Mouse (Mus musculus): ENCODE data around the gene Ccdc12. TPM values are rescaled to one million over a fixed set of nuclear protein-coding genes. Genes with fewer than 3 reads are reported as not detected.
A peak's percentile ranks its signal among the peaks of the same experiment; 100 is the strongest.

The Ccdc12 gene
- polyA plus RNA-seq, 1 experiment from 2014 or later = 106 TPM

- no peak overlapping the region for H3K4me2 ChIP-seq (replicated peaks)
- no peak overlapping the region for H3K27ac ChIP-seq
- peak; percentile 68 for ATAC-seq (ENCODE audit: low FRiP score, low read depth)
- H3K9ac ChIP-seq = peak overlapping the region; percentile 13; the same call in 1 of the 2 replicates
- no peaks in the 10 kb centered on the region for H3K9me3 ChIP-seq
- no peak overlapping the region for H3K4me3 ChIP-seq
- peaks cover 6% of the 10 kb centered on the region for H3K4me1 ChIP-seq
- H3K27me3 ChIP-seq = no peaks in the 10 kb centered on the region
- WGBS = 28% methylated on average over 4 of the region's 4 CpGs
- H3K36me3 ChIP-seq = peaks cover 39% of the 10 kb centered on the region
These were observed 60.5 kb downstream of the Ccdc12 start for GRCm38 (mm10) chr9:110716775-110717174.

GRCm38 (mm10) chr9:110718071-110718470 is 61.8 kb downstream of the Ccdc12 start:
- peaks cover 38% of the 10 kb centered on the region for H3K36me3 ChIP-seq
- no peak overlapping the region for H3K4me3 ChIP-seq
- peaks cover 6% of the 10 kb centered on the region for H3K4me1 ChIP-seq
- H3K27ac ChIP-seq = no peak overlapping the region
- WGBS = 82% methylated on average over 6 of the region's 6 CpGs
- H3K9me3 ChIP-seq = no peaks in the 10 kb centered on the region
- H3K4me2 ChIP-seq (replicated peaks) = no peak overlapping the region
- no peak for ATAC-seq (ENCODE audit: low FRiP score, low read depth)
- no peaks in the 10 kb centered on the region for H3K27me3 ChIP-seq
- H3K9ac ChIP-seq = no peak overlapping the region

- Histone ChIP-seq H3K9ac (no peak overlapping the region), H3K4me3 (no peak overlapping the region), H3K36me3 (peaks cover 44% of the 10 kb centered on the region), H3K4me2 (replicated peaks) (no peak overlapping the region), H3K27ac (no peak overlapping the region), H3K27me3 (no peaks in the 10 kb centered on the region), H3K9me3 (no peaks in the 10 kb centered on the region), H3K4me1 (peaks cover 6% of the 10 kb centered on the region)
- 83% methylated on average over 3 of the region's 3 CpGs for WGBS
- no peak for ATAC-seq (ENCODE audit: low FRiP score, low read depth)
These were observed 62.5 kb downstream of the Ccdc12 start for GRCm38 (mm10) chr9:110718810-110719209.

DNA sequence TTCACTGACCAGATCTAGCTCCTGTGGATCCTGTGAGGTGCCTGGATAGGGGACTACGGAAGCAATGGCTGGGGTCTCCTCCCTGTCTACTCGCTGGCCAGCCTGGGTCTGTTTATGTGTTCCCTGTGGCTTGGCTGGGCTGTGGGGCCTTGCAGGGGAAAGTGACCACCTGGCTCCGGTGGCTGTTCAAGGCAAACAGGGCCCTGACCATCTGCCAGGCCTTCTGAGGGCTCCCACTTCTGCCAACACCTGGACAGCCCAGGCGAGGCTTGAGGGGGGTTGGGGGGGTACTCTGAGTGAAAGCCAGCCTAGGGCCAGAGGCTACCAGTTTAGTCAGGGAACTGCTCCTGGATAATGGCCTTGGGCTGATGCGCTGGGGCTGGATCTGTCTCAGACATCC is 63.7 kb downstream of the Ccdc12 start:
- Histone ChIP-seq H3K27ac (no peak overlapping the region), H3K9ac (peak overlapping the region; percentile 36; the same call in 1 of the 2 replicates), H3K36me3 (peaks cover 44% of the 10 kb centered on the region), H3K4me1 (peaks cover 11% of the 10 kb centered on the region), H3K27me3 (0 out of 2 replicates have a peak, but pooled peaks cover under 1% of the 10 kb centered on the region), H3K4me2 (replicated peaks) (no peak overlapping the region), H3K9me3 (no peaks in the 10 kb centered on the region), H3K4me3 (no peak overlapping the region)
- ATAC-seq (ENCODE audit: low FRiP score, low read depth) = no peak
- WGBS = 43% methylated on average over 5 of the region's 5 CpGs

DNA sequence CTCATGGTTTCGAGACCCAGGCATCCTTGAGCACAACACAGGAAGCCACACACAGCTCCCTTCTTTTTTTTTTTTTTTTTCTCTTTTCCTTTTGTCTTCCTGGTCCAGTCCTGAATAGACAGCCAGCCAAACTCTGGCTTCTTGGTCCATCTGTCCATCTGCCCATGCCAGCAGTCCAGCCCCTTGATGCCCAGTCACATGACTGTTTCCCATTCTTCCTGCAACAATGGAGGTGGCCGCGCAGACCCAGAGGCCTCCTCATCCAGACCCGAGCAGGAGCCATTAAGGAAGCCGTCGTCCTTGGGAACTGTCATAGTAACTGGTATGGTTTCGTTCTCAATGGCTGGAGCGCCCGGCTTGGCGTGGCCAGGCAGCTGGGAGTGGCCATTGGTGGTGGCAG is 65.8 kb downstream of the Ccdc12 start:
- peaks cover 61% of the 10 kb centered on the region for H3K36me3 ChIP-seq
- H3K4me3 ChIP-seq = no peak overlapping the region
- peaks cover 29% of the 10 kb centered on the region for H3K4me1 ChIP-seq
- H3K9ac ChIP-seq = no peak overlapping the region
- WGBS = 91% methylated on average over 10 of the region's 10 CpGs
- no peak overlapping the region for H3K4me2 ChIP-seq (replicated peaks)
- no peak overlapping the region; the same call in 1 of the 2 replicates for H3K27ac ChIP-seq
- ATAC-seq (ENCODE audit: low FRiP score, low read depth) = no peak
- H3K27me3 ChIP-seq = peaks cover 12% of the 10 kb centered on the region
- no peaks in the 10 kb centered on the region for H3K9me3 ChIP-seq

DNA sequence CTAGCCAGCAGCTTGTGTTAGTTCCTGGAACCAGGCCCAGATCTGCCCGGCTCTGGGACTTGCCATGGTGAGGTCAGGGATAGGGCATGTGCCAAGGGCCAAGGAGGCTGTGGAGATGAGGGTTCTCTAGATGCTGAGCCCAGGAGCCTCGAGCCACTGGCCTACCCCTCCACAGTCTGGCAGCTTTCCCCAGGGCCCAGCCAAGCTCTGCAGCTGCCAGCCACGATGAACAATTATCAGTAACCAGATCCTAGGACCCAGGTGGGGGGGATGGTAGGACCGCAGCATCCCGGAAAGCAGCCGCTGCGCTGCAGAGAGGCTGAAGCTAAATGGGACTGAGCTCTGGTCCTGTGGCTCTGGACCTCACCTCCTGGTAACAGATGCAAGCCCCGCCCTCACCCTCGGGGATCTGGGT is 69.4 kb downstream of the Ccdc12 start:
- peak overlapping the region; percentile 22; the same call in 1 of the 2 replicates for H3K27ac ChIP-seq
- peak; percentile 33; the same call in 1 of the 2 replicates for ATAC-seq (ENCODE audit: low FRiP score, low read depth)
- H3K4me2 ChIP-seq (replicated peaks) = 0 out of 2 replicates have a peak overlapping the region, but pooled peaks have one; percentile 4
- H3K9ac ChIP-seq = peak overlapping the region; percentile 13
- H3K4me1 ChIP-seq = peaks cover 45% of the 10 kb centered on the region
- H3K9me3 ChIP-seq = no peaks in the 10 kb centered on the region
- WGBS = 10% methylated on average over 9 of the region's 9 CpGs
- no peak overlapping the region for H3K4me3 ChIP-seq
- peaks cover 41% of the 10 kb centered on the region for H3K27me3 ChIP-seq
- peaks cover 97% of the 10 kb centered on the region for H3K36me3 ChIP-seq

- H3K36me3 ChIP-seq = peaks cover 95% of the 10 kb centered on the region
- no peak for ATAC-seq (ENCODE audit: low FRiP score, low read depth)
- peaks cover 42% of the 10 kb centered on the region for H3K27me3 ChIP-seq
- H3K4me2 ChIP-seq (replicated peaks) = peak overlapping the region; percentile 36
- no peaks in the 10 kb centered on the region for H3K9me3 ChIP-seq
- H3K9ac ChIP-seq = no peak overlapping the region
- WGBS = 24% methylated on average over 33 of the region's 33 CpGs
- H3K4me3 ChIP-seq = no peak overlapping the region; the same call in 1 of the 2 replicates
- H3K4me1 ChIP-seq = peaks cover 56% of the 10 kb centered on the region
- H3K27ac ChIP-seq = no peak overlapping the region
These were observed 70.6 kb downstream of the Ccdc12 start for GRCm38 (mm10) chr9:110726867-110727266.

GRCm38 (mm10) chr9:110729841-110730240 is 73.5 kb downstream of the Ccdc12 start:
- H3K36me3 ChIP-seq = peaks cover 66% of the 10 kb centered on the region
- no peak overlapping the region for H3K9ac ChIP-seq
- H3K4me1 ChIP-seq = peaks cover 83% of the 10 kb centered on the region
- no peaks in the 10 kb centered on the region for H3K9me3 ChIP-seq
- 20% methylated on average over 8 of the region's 8 CpGs for WGBS
- ATAC-seq (ENCODE audit: low FRiP score, low read depth) = no peak
- no peak overlapping the region for H3K4me2 ChIP-seq (replicated peaks)
- peaks cover 54% of the 10 kb centered on the region for H3K27me3 ChIP-seq
- H3K27ac ChIP-seq = no peak overlapping the region
- no peak overlapping the region for H3K4me3 ChIP-seq

DNA sequence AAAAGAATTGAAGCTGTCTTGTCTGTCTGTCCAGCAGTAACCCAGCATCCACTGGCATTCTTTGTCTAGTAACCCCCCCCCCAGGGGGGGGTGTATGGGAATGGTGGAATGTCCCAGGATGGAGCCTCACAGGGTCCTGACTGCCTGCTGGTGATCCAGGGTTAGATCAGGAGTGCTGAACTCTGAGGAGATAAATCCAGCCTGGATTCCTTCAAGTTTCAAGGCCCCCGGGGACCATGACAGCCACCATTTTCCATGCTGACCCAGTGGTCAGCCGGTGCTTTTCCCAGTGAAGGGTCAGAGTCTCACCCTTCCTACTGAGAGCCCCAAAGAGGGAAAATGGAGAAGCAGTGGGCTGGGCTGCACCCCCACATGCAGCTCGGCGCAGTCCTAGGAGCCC is 75.6 kb downstream of the Ccdc12 start:
- Histone ChIP-seq H3K4me3 (no peak overlapping the region), H3K36me3 (peaks cover 46% of the 10 kb centered on the region), H3K9me3 (no peaks in the 10 kb centered on the region), H3K4me2 (replicated peaks) (peak overlapping the region; percentile 75), H3K9ac (peak overlapping the region; percentile 2; the same call in 1 of the 2 replicates), H3K4me1 (peaks cover 83% of the 10 kb centered on the region), H3K27ac (no peak overlapping the region), H3K27me3 (peaks cover 55% of the 10 kb centered on the region)
- ATAC-seq (ENCODE audit: low FRiP score, low read depth) = no peak
- 61% methylated on average over 4 of the region's 4 CpGs for WGBS

DNA sequence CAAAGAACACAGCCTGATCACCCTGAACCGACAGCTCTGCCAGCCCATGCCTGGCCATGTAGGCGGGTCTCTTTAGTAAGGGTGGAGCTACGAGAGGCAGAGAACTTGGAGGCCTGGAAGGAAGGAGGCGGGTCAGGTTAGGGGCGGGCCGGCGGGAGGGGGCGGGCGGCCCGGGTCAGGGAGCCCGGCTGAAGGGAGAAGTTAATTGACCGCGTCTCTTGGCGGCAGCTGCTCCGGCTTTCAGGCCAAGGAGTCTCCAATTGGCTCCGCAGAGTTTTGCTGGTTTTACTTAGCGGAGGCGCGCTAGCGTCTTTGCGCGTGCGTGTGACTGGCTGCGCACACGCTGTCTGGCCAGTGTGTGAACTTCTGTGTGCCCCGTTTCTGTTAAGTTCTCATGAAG is 76.3 kb downstream of the Ccdc12 start:
- H3K4me3 ChIP-seq = peak overlapping the region; percentile 35
- H3K27ac ChIP-seq = peak overlapping the region; percentile 78
- peaks cover 48% of the 10 kb centered on the region for H3K27me3 ChIP-seq
- H3K9ac ChIP-seq = peak overlapping the region; percentile 56
- ATAC-seq (ENCODE audit: low FRiP score, low read depth) = peak; percentile 91
- H3K9me3 ChIP-seq = no peaks in the 10 kb centered on the region
- peaks cover 38% of the 10 kb centered on the region for H3K36me3 ChIP-seq
- H3K4me2 ChIP-seq (replicated peaks) = peak overlapping the region; percentile 75
- H3K4me1 ChIP-seq = peaks cover 83% of the 10 kb centered on the region
- WGBS = under 1% methylated on average over 26 of the region's 26 CpGs

DNA sequence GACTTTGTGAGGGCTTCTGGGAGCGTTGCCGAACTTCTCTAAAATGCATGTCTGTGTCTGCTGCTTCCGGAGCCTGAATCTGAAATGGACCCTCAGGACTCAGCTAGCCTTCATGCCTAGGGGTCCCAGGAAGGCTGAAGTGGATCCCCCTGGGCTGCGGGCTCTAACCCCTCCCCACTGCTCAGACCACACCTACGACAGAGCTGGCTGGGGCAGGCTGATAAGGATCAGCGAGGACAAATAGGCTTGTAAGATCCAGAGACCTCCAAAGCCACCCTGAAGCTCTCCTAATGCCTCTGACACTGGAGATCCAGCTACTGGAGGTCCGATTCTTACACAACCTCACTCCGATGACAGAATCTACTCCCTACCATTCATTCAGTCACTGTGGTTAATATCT is 76.8 kb downstream of the Ccdc12 start:
- Histone ChIP-seq H3K36me3 (peaks cover 35% of the 10 kb centered on the region), H3K4me3 (peak overlapping the region; percentile 35), H3K27me3 (peaks cover 43% of the 10 kb centered on the region), H3K9me3 (no peaks in the 10 kb centered on the region), H3K27ac (peak overlapping the region; percentile 78), H3K4me2 (replicated peaks) (peak overlapping the region; percentile 75), H3K9ac (peak overlapping the region; percentile 56; the same call in 1 of the 2 replicates), H3K4me1 (peaks cover 82% of the 10 kb centered on the region)
- no peak for ATAC-seq (ENCODE audit: low FRiP score, low read depth)
- 8% methylated on average over 8 of the region's 8 CpGs for WGBS

DNA sequence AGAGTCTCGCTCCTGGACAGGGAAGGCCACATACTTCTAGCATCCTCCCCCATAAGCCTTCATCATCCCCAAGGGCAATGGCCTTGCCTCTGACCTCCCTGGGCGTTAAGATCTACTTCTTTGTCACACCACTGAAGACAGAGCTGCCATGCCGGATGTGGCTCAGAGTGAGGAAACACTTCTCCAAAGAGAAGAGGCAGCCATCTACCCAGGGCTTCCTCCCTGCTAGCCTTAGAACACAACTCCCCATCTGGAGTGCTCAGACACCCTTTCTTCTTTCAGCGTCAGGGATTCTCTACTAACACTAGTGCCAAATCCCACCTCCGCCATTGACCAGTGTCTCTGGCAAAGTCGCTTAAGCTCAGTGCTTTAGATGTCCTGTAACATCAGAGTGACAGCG is 77.9 kb downstream of the Ccdc12 start:
- WGBS = 79% methylated on average over 7 of the region's 7 CpGs
- no peak overlapping the region for H3K9ac ChIP-seq
- no peak overlapping the region for H3K27ac ChIP-seq
- H3K36me3 ChIP-seq = peaks cover 35% of the 10 kb centered on the region
- H3K9me3 ChIP-seq = no peaks in the 10 kb centered on the region
- peaks cover 92% of the 10 kb centered on the region for H3K4me1 ChIP-seq
- no peak for ATAC-seq (ENCODE audit: low FRiP score, low read depth)
- H3K27me3 ChIP-seq = peaks cover 34% of the 10 kb centered on the region
- H3K4me2 ChIP-seq (replicated peaks) = peak overlapping the region; percentile 75
- no peak overlapping the region for H3K4me3 ChIP-seq

DNA sequence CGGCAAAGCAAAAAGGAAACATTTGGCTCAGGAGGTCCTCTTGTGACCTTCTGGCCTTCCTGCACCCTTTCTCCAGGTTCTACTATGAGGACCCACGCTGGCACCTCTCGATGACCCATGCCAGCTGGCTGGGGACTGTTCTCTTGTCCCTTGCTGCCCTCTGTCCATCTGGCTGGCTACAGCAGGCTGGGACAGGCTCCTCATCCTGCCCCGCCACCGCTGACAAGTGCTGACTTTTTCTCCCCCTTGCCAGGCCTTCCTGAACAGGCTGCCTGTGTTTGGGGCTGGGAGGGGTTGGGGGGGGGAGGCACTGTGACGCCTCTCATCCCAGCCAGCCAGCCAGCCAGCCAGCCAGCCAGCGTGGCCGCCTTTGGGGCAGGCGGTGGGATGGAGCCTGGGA is 80.1 kb downstream of the Ccdc12 start:
- Histone ChIP-seq H3K4me1 (peaks cover 97% of the 10 kb centered on the region), H3K9ac (peak overlapping the region; percentile 26; the same call in 1 of the 2 replicates), H3K36me3 (peaks cover 23% of the 10 kb centered on the region), H3K27me3 (peaks cover 37% of the 10 kb centered on the region), H3K9me3 (no peaks in the 10 kb centered on the region), H3K4me2 (replicated peaks) (peak overlapping the region; percentile 38), H3K27ac (peak overlapping the region; percentile 58; the same call in 1 of the 2 replicates), H3K4me3 (0 out of 2 replicates have a peak overlapping the region, but pooled peaks have one; percentile 1)
- 30% methylated on average over 9 of the region's 9 CpGs for WGBS
- no peak for ATAC-seq (ENCODE audit: low FRiP score, low read depth)
